Mouse (Mus musculus): ENCODE measurements around the gene Lrmp. TPM values are rescaled to one million over a fixed set of nuclear protein-coding genes. Genes with fewer than 3 reads are reported as not detected.

The Lrmp gene
- polyA plus RNA-seq, 1 experiment from 2014 or later, result 6.5 TPM

DNA sequence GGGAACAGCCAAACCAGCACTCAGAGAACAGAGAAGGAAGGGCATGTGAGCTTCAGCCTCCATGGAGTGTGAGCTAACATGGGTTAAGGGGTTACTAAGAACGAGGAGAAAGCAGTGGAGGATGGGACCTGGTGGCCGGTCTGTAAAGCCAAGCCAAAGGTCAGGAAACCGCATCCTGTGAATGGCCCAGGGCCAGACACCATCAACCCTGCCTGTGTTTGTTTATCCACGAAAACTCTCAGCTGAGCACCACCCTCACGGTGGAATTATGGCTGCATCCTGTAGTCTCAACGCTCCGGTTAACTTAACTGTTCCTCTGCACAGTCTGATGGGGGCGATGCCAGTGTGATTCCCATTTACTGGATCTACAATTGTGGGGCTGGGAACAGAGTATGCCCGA is 20.4 kb downstream of the Lrmp start:
- H3K9ac ChIP-seq (replicated peaks; ENCODE audit: low read depth, low read length), result no peak overlapping the region
- ATAC-seq (ENCODE audit: insufficient number of reproducible peaks, insufficient read depth, low FRiP score, low read depth), result no peak

DNA sequence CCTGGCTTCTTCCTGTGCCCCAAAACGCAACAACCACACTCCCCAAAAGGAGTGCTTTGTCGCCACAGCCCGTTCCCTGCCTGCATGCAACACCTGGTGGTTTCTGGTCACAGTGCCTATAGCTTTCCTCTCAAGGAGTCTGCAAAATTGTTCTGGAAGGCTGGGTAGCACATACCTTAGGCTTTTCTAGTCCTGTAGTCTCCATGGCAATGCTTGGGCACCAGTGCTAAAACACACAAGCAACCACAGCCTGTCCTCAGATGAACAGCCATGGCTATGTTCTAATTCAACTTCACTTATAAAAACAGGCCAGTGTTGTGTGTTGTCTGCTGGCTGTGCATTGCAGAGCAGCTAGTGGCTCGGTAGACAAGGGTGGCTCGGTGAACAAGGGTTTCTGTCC is 21.4 kb downstream of the Lrmp start:
- WGBS, result 89% methylated on average over 5 of the region's 5 CpGs
- no peak for ATAC-seq (ENCODE audit: insufficient number of reproducible peaks, insufficient read depth, low FRiP score, low read depth)
- Histone ChIP-seq H3K36me3 (ENCODE audit: control insufficient read depth, insufficient read depth, low read length) (no peaks in the 10 kb centered on the region), H3K9ac (replicated peaks; ENCODE audit: low read depth, low read length) (no peak overlapping the region), H3K4me1 (ENCODE audit: control insufficient read depth, insufficient read depth, low read length) (no peaks in the 10 kb centered on the region), H3K27me3 (ENCODE audit: control insufficient read depth, insufficient read depth, low read length) (no peaks in the 10 kb centered on the region), H3K4me2 (replicated peaks; ENCODE audit: low read depth, low read length) (no peak overlapping the region), H3K9me3 (ENCODE audit: control insufficient read depth, low read depth, low read length) (no peaks in the 10 kb centered on the region), H3K4me3 (ENCODE audit: low read depth, low read length) (no peak overlapping the region), H3K27ac (ENCODE audit: low read length) (no peak overlapping the region)

More for the DNA sequence above, 20.4 kb downstream of the Lrmp start:
- no peaks in the 10 kb centered on the region for H3K9me3 ChIP-seq (ENCODE audit: control insufficient read depth, low read depth, low read length)
- H3K4me1 ChIP-seq (ENCODE audit: control insufficient read depth, insufficient read depth, low read length), result no peaks in the 10 kb centered on the region
- no peaks in the 10 kb centered on the region for H3K36me3 ChIP-seq (ENCODE audit: control insufficient read depth, insufficient read depth, low read length)
- no peaks in the 10 kb centered on the region for H3K27me3 ChIP-seq (ENCODE audit: control insufficient read depth, insufficient read depth, low read length)
- H3K27ac ChIP-seq (ENCODE audit: low read length), result no peak overlapping the region
- WGBS, result 56% methylated on average over 9 of the region's 9 CpGs
- H3K4me3 ChIP-seq (ENCODE audit: low read depth, low read length), result no peak overlapping the region
- H3K4me2 ChIP-seq (replicated peaks; ENCODE audit: low read depth, low read length), result no peak overlapping the region

GRCm38 (mm10) chr6:145139236-145139635 is 23.8 kb downstream of the Lrmp start:
- Histone ChIP-seq H3K4me1 (ENCODE audit: control insufficient read depth, insufficient read depth, low read length) (peaks cover 8% of the 10 kb centered on the region; the same call in 1 of the 2 replicates), H3K9ac (replicated peaks; ENCODE audit: low read depth, low read length) (no peak overlapping the region), H3K27me3 (ENCODE audit: control insufficient read depth, insufficient read depth, low read length) (no peaks in the 10 kb centered on the region), H3K4me2 (replicated peaks; ENCODE audit: low read depth, low read length) (no peak overlapping the region), H3K9me3 (ENCODE audit: control insufficient read depth, low read depth, low read length) (no peaks in the 10 kb centered on the region), H3K27ac (ENCODE audit: low read length) (no peak overlapping the region), H3K36me3 (ENCODE audit: control insufficient read depth, insufficient read depth, low read length) (no peaks in the 10 kb centered on the region), H3K4me3 (ENCODE audit: low read depth, low read length) (no peak overlapping the region)
- WGBS, result 76% methylated on average over 13 of the region's 13 CpGs
- ATAC-seq (ENCODE audit: insufficient number of reproducible peaks, insufficient read depth, low FRiP score, low read depth), result no peak

GRCm38 (mm10) chr6:145139776-145140475 is 24.5 kb downstream of the Lrmp start:
- Histone ChIP-seq H3K4me1 (ENCODE audit: control insufficient read depth, insufficient read depth, low read length) (peaks cover 8% of the 10 kb centered on the region; the same call in 1 of the 2 replicates), H3K9me3 (ENCODE audit: control insufficient read depth, low read depth, low read length) (no peaks in the 10 kb centered on the region), H3K4me3 (ENCODE audit: low read depth, low read length) (no peak overlapping the region), H3K36me3 (ENCODE audit: control insufficient read depth, insufficient read depth, low read length) (no peaks in the 10 kb centered on the region), H3K27ac (ENCODE audit: low read length) (no peak overlapping the region), H3K4me2 (replicated peaks; ENCODE audit: low read depth, low read length) (no peak overlapping the region), H3K9ac (replicated peaks; ENCODE audit: low read depth, low read length) (no peak overlapping the region), H3K27me3 (ENCODE audit: control insufficient read depth, insufficient read depth, low read length) (no peaks in the 10 kb centered on the region)
- ATAC-seq (ENCODE audit: insufficient number of reproducible peaks, insufficient read depth, low FRiP score, low read depth), result no peak
- 72% methylated on average over 11 of the region's 11 CpGs for WGBS

- H3K27me3 ChIP-seq (ENCODE audit: control insufficient read depth, insufficient read depth, low read length), result no peaks in the 10 kb centered on the region
- H3K4me1 ChIP-seq (ENCODE audit: control insufficient read depth, insufficient read depth, low read length), result peaks cover 8% of the 10 kb centered on the region; the same call in 1 of the 2 replicates
- H3K9ac ChIP-seq (replicated peaks; ENCODE audit: low read depth, low read length), result no peak overlapping the region
- WGBS, result 41% methylated on average over 11 of the region's 11 CpGs
- H3K27ac ChIP-seq (ENCODE audit: low read length), result no peak overlapping the region
- H3K36me3 ChIP-seq (ENCODE audit: control insufficient read depth, insufficient read depth, low read length), result no peaks in the 10 kb centered on the region
- no peak overlapping the region for H3K4me3 ChIP-seq (ENCODE audit: low read depth, low read length)
- H3K4me2 ChIP-seq (replicated peaks; ENCODE audit: low read depth, low read length), result no peak overlapping the region
- no peak for ATAC-seq (ENCODE audit: insufficient number of reproducible peaks, insufficient read depth, low FRiP score, low read depth)
- no peaks in the 10 kb centered on the region for H3K9me3 ChIP-seq (ENCODE audit: control insufficient read depth, low read depth, low read length)
These were observed 25.3 kb downstream of the Lrmp start for GRCm38 (mm10) chr6:145140706-145141105.

- Histone ChIP-seq H3K36me3 (ENCODE audit: control insufficient read depth, insufficient read depth, low read length) (no peaks in the 10 kb centered on the region), H3K27ac (ENCODE audit: low read length) (no peak overlapping the region), H3K4me1 (ENCODE audit: control insufficient read depth, insufficient read depth, low read length) (peaks cover 11% of the 10 kb centered on the region), H3K9ac (replicated peaks; ENCODE audit: low read depth, low read length) (no peak overlapping the region), H3K27me3 (ENCODE audit: control insufficient read depth, insufficient read depth, low read length) (no peaks in the 10 kb centered on the region), H3K4me2 (replicated peaks; ENCODE audit: low read depth, low read length) (no peak overlapping the region), H3K4me3 (ENCODE audit: low read depth, low read length) (no peak overlapping the region), H3K9me3 (ENCODE audit: control insufficient read depth, low read depth, low read length) (no peaks in the 10 kb centered on the region)
- ATAC-seq (ENCODE audit: insufficient number of reproducible peaks, insufficient read depth, low FRiP score, low read depth), result no peak
- WGBS, result 82% methylated on average over 12 of the region's 12 CpGs
These were observed 26.4 kb downstream of the Lrmp start for GRCm38 (mm10) chr6:145141827-145142226.

DNA sequence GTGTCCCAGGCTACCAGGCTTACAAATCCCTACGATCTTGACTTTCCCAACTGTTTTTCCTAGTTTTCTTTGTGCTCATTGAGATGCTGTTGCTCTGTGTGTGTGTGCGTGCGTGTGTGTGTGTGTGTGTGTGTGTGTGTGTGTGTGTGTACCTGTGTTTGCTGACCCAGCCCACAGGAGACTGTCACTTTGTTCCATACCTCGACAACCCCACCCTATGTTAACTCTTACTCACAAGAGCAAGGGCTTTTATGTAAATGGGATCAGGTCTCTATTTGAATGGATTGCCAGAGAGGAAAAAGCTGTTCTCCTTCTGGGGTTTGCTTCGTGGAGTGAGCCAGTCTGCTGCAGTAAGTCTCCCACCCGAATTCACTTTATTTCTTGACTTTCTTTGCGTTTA is 29.7 kb downstream of the Lrmp start:
- Histone ChIP-seq H3K9me3 (ENCODE audit: control insufficient read depth, low read depth, low read length) (no peaks in the 10 kb centered on the region), H3K4me2 (replicated peaks; ENCODE audit: low read depth, low read length) (no peak overlapping the region), H3K4me1 (ENCODE audit: control insufficient read depth, insufficient read depth, low read length) (peaks cover 11% of the 10 kb centered on the region), H3K9ac (replicated peaks; ENCODE audit: low read depth, low read length) (no peak overlapping the region), H3K36me3 (ENCODE audit: control insufficient read depth, insufficient read depth, low read length) (no peaks in the 10 kb centered on the region), H3K27ac (ENCODE audit: low read length) (peak overlapping the region; percentile 28; the same call in 1 of the 2 replicates), H3K27me3 (ENCODE audit: control insufficient read depth, insufficient read depth, low read length) (no peaks in the 10 kb centered on the region), H3K4me3 (ENCODE audit: low read depth, low read length) (no peak overlapping the region)
- 53% methylated on average over 7 of the region's 7 CpGs for WGBS
- ATAC-seq (ENCODE audit: insufficient number of reproducible peaks, insufficient read depth, low FRiP score, low read depth), result no peak

GRCm38 (mm10) chr6:145147716-145148115 is 32.3 kb downstream of the Lrmp start:
- ATAC-seq (ENCODE audit: insufficient number of reproducible peaks, insufficient read depth, low FRiP score, low read depth), result no peak
- Histone ChIP-seq H3K9ac (replicated peaks; ENCODE audit: low read depth, low read length) (no peak overlapping the region), H3K36me3 (ENCODE audit: control insufficient read depth, insufficient read depth, low read length) (no peaks in the 10 kb centered on the region), H3K4me2 (replicated peaks; ENCODE audit: low read depth, low read length) (no peak overlapping the region), H3K4me1 (ENCODE audit: control insufficient read depth, insufficient read depth, low read length) (peaks cover 10% of the 10 kb centered on the region), H3K9me3 (ENCODE audit: control insufficient read depth, low read depth, low read length) (no peaks in the 10 kb centered on the region), H3K27me3 (ENCODE audit: control insufficient read depth, insufficient read depth, low read length) (no peaks in the 10 kb centered on the region), H3K4me3 (ENCODE audit: low read depth, low read length) (no peak overlapping the region), H3K27ac (ENCODE audit: low read length) (no peak overlapping the region)
- WGBS, result 83% methylated on average over 16 of the region's 16 CpGs

- no peak overlapping the region for H3K4me3 ChIP-seq (ENCODE audit: low read depth, low read length)
- no peak overlapping the region for H3K9ac ChIP-seq (replicated peaks; ENCODE audit: low read depth, low read length)
- no peak overlapping the region for H3K27ac ChIP-seq (ENCODE audit: low read length)
- 38% methylated on average over 9 of the region's 9 CpGs for WGBS
- ATAC-seq (ENCODE audit: insufficient number of reproducible peaks, insufficient read depth, low FRiP score, low read depth), result no peak
- H3K4me2 ChIP-seq (replicated peaks; ENCODE audit: low read depth, low read length), result no peak overlapping the region
- H3K27me3 ChIP-seq (ENCODE audit: control insufficient read depth, insufficient read depth, low read length), result no peaks in the 10 kb centered on the region
- H3K9me3 ChIP-seq (ENCODE audit: control insufficient read depth, low read depth, low read length), result no peaks in the 10 kb centered on the region
- no peaks in the 10 kb centered on the region for H3K36me3 ChIP-seq (ENCODE audit: control insufficient read depth, insufficient read depth, low read length)
- H3K4me1 ChIP-seq (ENCODE audit: control insufficient read depth, insufficient read depth, low read length), result peaks cover 3% of the 10 kb centered on the region; the same call in 1 of the 2 replicates
These were observed 33.6 kb downstream of the Lrmp start for GRCm38 (mm10) chr6:145149054-145149453.

All from stomach, embryonic 14.5 days (tissue).